Mouse (Mus musculus): ENCODE measurements around the gene Ppp6c. TPM values are rescaled to one million over a fixed set of nuclear protein-coding genes. Genes with fewer than 3 reads are reported as not detected.
"Not testable (repeated sequence)": the region's sequence is repeated elsewhere in the genome, so short reads cannot be mapped to it uniquely, and the experiment has no call there.

Ppp6c gene
- 82.7 and 89.4 TPM in 2 replicates for polyA plus RNA-seq (2014; fragmentation: Nextera tagmentation; extraction: Ambion mirVana)

GRCm38 (mm10) chr2:39226019-39226640, at the start of gene Ppp6c:
Gene Ppp6c, minus strand, starts transcription at chr2:39226451.
- H3K9me3 ChIP-seq (ENCODE audit: control insufficient read depth, low read length), result no peaks in the 10 kb centered on the region
- H3K9ac ChIP-seq (ENCODE audit: low read depth, low read length), result peak within 1 kb of the TSS; percentile 89
- no peaks in the 10 kb centered on the region for H3K27me3 ChIP-seq (replicated peaks; ENCODE audit: control insufficient read depth, insufficient read depth, low read length)
- H3K4me3 ChIP-seq (ENCODE audit: low read depth, low read length), result peak within 1 kb of the TSS; percentile 77
- peak within 1 kb of the TSS; percentile 94 for H3K27ac ChIP-seq (ENCODE audit: low read depth, low read length)
- peak within 1 kb of the TSS; percentile 71 for H3K4me2 ChIP-seq
- WGBS, result under 1% methylated on average over 54 of the region's 56 CpGs
- no peaks in the 10 kb centered on the region for H3K36me3 ChIP-seq (ENCODE audit: control insufficient read depth, insufficient read depth, low read length)
- peak; percentile 96 for ATAC-seq (replicated peaks; ENCODE audit: low FRiP score)
- H3K4me1 ChIP-seq (replicated peaks; ENCODE audit: control insufficient read depth, insufficient read depth, low read length), result peaks cover 13% of the 10 kb centered on the region
- peak; percentile 87 for DNase-seq (ENCODE audit: low spot score)

- H3K4me3 ChIP-seq (ENCODE audit: low read depth, low read length), result no peak overlapping the region
- no peak overlapping the region for H3K4me2 ChIP-seq
- no peaks in the 10 kb centered on the region for H3K4me1 ChIP-seq (replicated peaks; ENCODE audit: control insufficient read depth, insufficient read depth, low read length)
- H3K27me3 ChIP-seq (replicated peaks; ENCODE audit: control insufficient read depth, insufficient read depth, low read length), result no peaks in the 10 kb centered on the region
- H3K27ac ChIP-seq (ENCODE audit: low read depth, low read length), result no peak overlapping the region
- no peak overlapping the region for H3K9ac ChIP-seq (ENCODE audit: low read depth, low read length)
- H3K9me3 ChIP-seq (ENCODE audit: control insufficient read depth, low read length), result no peaks in the 10 kb centered on the region
- no peak for DNase-seq (ENCODE audit: low spot score)
- no peak; the same call in 1 of the 2 replicates for ATAC-seq (replicated peaks; ENCODE audit: low FRiP score)
- 51% methylated on average over 3 of the region's 3 CpGs for WGBS
- no peaks in the 10 kb centered on the region for H3K36me3 ChIP-seq (ENCODE audit: control insufficient read depth, insufficient read depth, low read length)
Measured at GRCm38 (mm10) chr2:39268357-39268756, 42.1 kb upstream of the Ppp6c start.

GRCm38 (mm10) chr2:39252275-39252674, 26.0 kb upstream of the Ppp6c start:
- H3K27me3 ChIP-seq (replicated peaks; ENCODE audit: control insufficient read depth, insufficient read depth, low read length); H3K4me2 ChIP-seq; H3K4me1 ChIP-seq (replicated peaks; ENCODE audit: control insufficient read depth, insufficient read depth, low read length); DNase-seq (ENCODE audit: low spot score); H3K27ac ChIP-seq (ENCODE audit: low read depth, low read length); H3K36me3 ChIP-seq (ENCODE audit: control insufficient read depth, insufficient read depth, low read length); H3K9me3 ChIP-seq (ENCODE audit: control insufficient read depth, low read length); H3K4me3 ChIP-seq (ENCODE audit: low read depth, low read length); ATAC-seq (replicated peaks; ENCODE audit: low FRiP score); H3K9ac ChIP-seq (ENCODE audit: low read depth, low read length): not testable (repeated sequence)
- WGBS, result 89% methylated on average over 11 of the region's 11 CpGs

- H3K4me1 ChIP-seq (replicated peaks; ENCODE audit: control insufficient read depth, insufficient read depth, low read length); DNase-seq (ENCODE audit: low spot score): not testable (repeated sequence)
Measured at GRCm38 (mm10) chr2:39246862-39247261, 20.6 kb upstream of the Ppp6c start.

GRCm38 (mm10) chr2:39226731-39227130, 480 bp upstream of the Ppp6c start:
- Histone ChIP-seq H3K4me3 (ENCODE audit: low read depth, low read length) (peak overlapping the region; percentile 77), H3K4me1 (replicated peaks; ENCODE audit: control insufficient read depth, insufficient read depth, low read length) (peaks cover 13% of the 10 kb centered on the region), H3K27me3 (replicated peaks; ENCODE audit: control insufficient read depth, insufficient read depth, low read length) (no peaks in the 10 kb centered on the region), H3K9me3 (ENCODE audit: control insufficient read depth, low read length) (no peaks in the 10 kb centered on the region), H3K36me3 (ENCODE audit: control insufficient read depth, insufficient read depth, low read length) (no peaks in the 10 kb centered on the region), H3K4me2 (peak overlapping the region; percentile 64), H3K9ac (ENCODE audit: low read depth, low read length) (no peak overlapping the region), H3K27ac (ENCODE audit: low read depth, low read length) (no peak overlapping the region)
- ATAC-seq (replicated peaks; ENCODE audit: low FRiP score), result no peak
- WGBS, result 37% methylated on average over 3 of the region's 3 CpGs
- DNase-seq (ENCODE audit: low spot score), result no peak

More at GRCm38 (mm10) chr2:39246862-39247261, 20.6 kb upstream of the Ppp6c start:
- H3K9me3 ChIP-seq (ENCODE audit: control insufficient read depth, low read length); H3K4me2 ChIP-seq; H3K9ac ChIP-seq (ENCODE audit: low read depth, low read length); H3K27ac ChIP-seq (ENCODE audit: low read depth, low read length); H3K36me3 ChIP-seq (ENCODE audit: control insufficient read depth, insufficient read depth, low read length); ATAC-seq (replicated peaks; ENCODE audit: low FRiP score); H3K27me3 ChIP-seq (replicated peaks; ENCODE audit: control insufficient read depth, insufficient read depth, low read length); H3K4me3 ChIP-seq (ENCODE audit: low read depth, low read length): not testable (repeated sequence)
- WGBS, result 74% methylated on average over 8 of the region's 11 CpGs

GRCm38 (mm10) chr2:39225331-39226018, 776 bp downstream of the Ppp6c start:
- H3K4me1 ChIP-seq (replicated peaks; ENCODE audit: control insufficient read depth, insufficient read depth, low read length), result peaks cover 13% of the 10 kb centered on the region
- not testable (repeated sequence) for H3K27me3 ChIP-seq (replicated peaks; ENCODE audit: control insufficient read depth, insufficient read depth, low read length); H3K9me3 ChIP-seq (ENCODE audit: control insufficient read depth, low read length); DNase-seq (ENCODE audit: low spot score); H3K36me3 ChIP-seq (ENCODE audit: control insufficient read depth, insufficient read depth, low read length)
- peak; percentile 49 for ATAC-seq (replicated peaks; ENCODE audit: low FRiP score)
- H3K4me2 ChIP-seq, result peak overlapping the region; percentile 71
- H3K27ac ChIP-seq (ENCODE audit: low read depth, low read length), result peak overlapping the region; percentile 94
- peak overlapping the region; percentile 77 for H3K4me3 ChIP-seq (ENCODE audit: low read depth, low read length)
- H3K9ac ChIP-seq (ENCODE audit: low read depth, low read length), result peak overlapping the region; percentile 89
- 6% methylated on average over 23 of the region's 36 CpGs for WGBS

GRCm38 (mm10) chr2:39224621-39225020, 1.6 kb downstream of the Ppp6c start:
- peaks cover 13% of the 10 kb centered on the region for H3K4me1 ChIP-seq (replicated peaks; ENCODE audit: control insufficient read depth, insufficient read depth, low read length)
- ATAC-seq (replicated peaks; ENCODE audit: low FRiP score) (no peak), DNase-seq (ENCODE audit: low spot score) (no peak)
- peak overlapping the region; percentile 77 for H3K4me3 ChIP-seq (ENCODE audit: low read depth, low read length)
- H3K27me3 ChIP-seq (replicated peaks; ENCODE audit: control insufficient read depth, insufficient read depth, low read length), result no peaks in the 10 kb centered on the region
- H3K36me3 ChIP-seq (ENCODE audit: control insufficient read depth, insufficient read depth, low read length), result no peaks in the 10 kb centered on the region
- peak overlapping the region; percentile 71 for H3K4me2 ChIP-seq
- H3K27ac ChIP-seq (ENCODE audit: low read depth, low read length), result no peak overlapping the region
- H3K9ac ChIP-seq (ENCODE audit: low read depth, low read length), result no peak overlapping the region
- H3K9me3 ChIP-seq (ENCODE audit: control insufficient read depth, low read length), result no peaks in the 10 kb centered on the region

- Histone ChIP-seq H3K36me3 (ENCODE audit: control insufficient read depth, insufficient read depth, low read length) (peaks cover 3% of the 10 kb centered on the region; the same call in 1 of the 2 replicates), H3K27me3 (replicated peaks; ENCODE audit: control insufficient read depth, insufficient read depth, low read length) (no peaks in the 10 kb centered on the region), H3K4me3 (ENCODE audit: low read depth, low read length) (no peak overlapping the region), H3K4me1 (replicated peaks; ENCODE audit: control insufficient read depth, insufficient read depth, low read length) (peaks cover 18% of the 10 kb centered on the region), H3K4me2 (no peak overlapping the region), H3K9me3 (ENCODE audit: control insufficient read depth, low read length) (no peaks in the 10 kb centered on the region), H3K9ac (ENCODE audit: low read depth, low read length) (no peak overlapping the region), H3K27ac (ENCODE audit: low read depth, low read length) (no peak overlapping the region)
- ATAC-seq (replicated peaks; ENCODE audit: low FRiP score) (no peak), DNase-seq (ENCODE audit: low spot score) (no peak)
- 96% methylated on average over 6 of the region's 6 CpGs for WGBS
Measured at GRCm38 (mm10) chr2:39220010-39220409, 6.2 kb downstream of the Ppp6c start.

GRCm38 (mm10) chr2:39219034-39219433, 7.2 kb downstream of the Ppp6c start:
- H3K4me1 ChIP-seq (replicated peaks; ENCODE audit: control insufficient read depth, insufficient read depth, low read length), result peaks cover 14% of the 10 kb centered on the region
- peaks cover 3% of the 10 kb centered on the region; the same call in 1 of the 2 replicates for H3K36me3 ChIP-seq (ENCODE audit: control insufficient read depth, insufficient read depth, low read length)
- H3K27me3 ChIP-seq (replicated peaks; ENCODE audit: control insufficient read depth, insufficient read depth, low read length), result no peaks in the 10 kb centered on the region
- 91% methylated on average over 3 of the region's 3 CpGs for WGBS
- DNase-seq (ENCODE audit: low spot score) (no peak), ATAC-seq (replicated peaks; ENCODE audit: low FRiP score) (no peak)
- no peak overlapping the region for H3K4me2 ChIP-seq
- no peaks in the 10 kb centered on the region for H3K9me3 ChIP-seq (ENCODE audit: control insufficient read depth, low read length)
- H3K4me3 ChIP-seq (ENCODE audit: low read depth, low read length), result no peak overlapping the region
- H3K9ac ChIP-seq (ENCODE audit: low read depth, low read length), result no peak overlapping the region
- no peak overlapping the region for H3K27ac ChIP-seq (ENCODE audit: low read depth, low read length)
